Mouse (Mus musculus): ENCODE measurements around the gene AC140267.1.

- TF ChIP-seq CTCF (IDR thresholded peaks at IDR 0.05; ENCODE audit: low read depth) = no peak
- TF ChIP-seq EP300 (IDR thresholded peaks at IDR 0.05; ENCODE audit: low read depth) = no peak
These were observed 43.9 kb upstream of the AC140267.1 start for GRCm38 (mm10) chr15:80191585-80192245.
